Mouse (Mus musculus): ENCODE measurements around the gene Anapc10.

GRCm38 (mm10) chr8:79706687-79707086, 4.9 kb upstream of the Anapc10 start:
- TF ChIP-seq MAX (IDR thresholded peaks at IDR 0.05; ENCODE audit: low read depth) (no peak), POLR2A (IDR thresholded peaks at IDR 0.05; ENCODE audit: insufficient read length, low read depth) (no peak), POLR2AphosphoS2 (IDR thresholded peaks at IDR 0.05; ENCODE audit: insufficient read length, low read depth) (no peak), MYOG (IDR thresholded peaks at IDR 0.05; ENCODE audit: control insufficient read depth in 1 of 3, insufficient read depth in 1 of 3, insufficient read length in 2 of 3, low read depth in 2 of 3) (no peak), MYOD1 (IDR thresholded peaks at IDR 0.05; ENCODE audit: control insufficient read depth in 1 of 3, insufficient read length in 2 of 3, low read depth in 2 of 3) (no peak)
